Mouse (Mus musculus) neural tube, embryonic 14.5 days (tissue): ENCODE results near the gene Rnf227. TPM values are rescaled to one million over a fixed set of nuclear protein-coding genes. Genes with fewer than 3 reads are reported as not detected.
A peak's percentile ranks its signal among the peaks of the same experiment; 100 is the strongest.

Source experiments
- ATAC-seq: fragments of 200-750 bp; cut with Nextera tagmentation; 2 replicates; pipeline ENCODE4 v1.8.0; 2017; ENCODE audit warnings: low read depth, mild to moderate bottlenecking, moderate TSS enrichment, moderate library complexity
- H3K27ac ChIP-seq: fragments of 300-500 bp; sonication (generic); 2 replicates; pipeline ENCODE4 v1.5.1; 2014; ENCODE audit warnings: low read depth, mild to moderate bottlenecking, control low read depth, low read length, moderate library complexity, mixed read lengths
- H3K27me3 ChIP-seq: fragments of 300-500 bp; sonication (generic); 2 replicates; pipeline ENCODE4 v1.6.1; 2014; ENCODE audit warnings: low read length; ENCODE audit not compliant: control insufficient read depth, insufficient read depth
- H3K36me3 ChIP-seq: fragments of 300-500 bp; sonication (generic); 2 replicates; pipeline ENCODE4 v1.6.1; 2014; ENCODE audit warnings: low read length, mixed read lengths; ENCODE audit not compliant: control insufficient read depth, insufficient read depth
- H3K4me1 ChIP-seq: fragments of 300-500 bp; sonication (generic); 2 replicates; pipeline ENCODE4 v1.6.1; 2014; ENCODE audit warnings: low read length; ENCODE audit not compliant: control insufficient read depth, insufficient read depth
- H3K4me2 ChIP-seq: fragments of 300-500 bp; sonication (generic); 2 replicates; pipeline ENCODE4 v1.6.1; 2014; ENCODE audit warnings: mild to moderate bottlenecking, low read depth, low read length, control low read depth
- H3K4me3 ChIP-seq: fragments of 300-500 bp; sonication (generic); 2 replicates; pipeline ENCODE4 v1.5.1; 2014; ENCODE audit warnings: low read depth, low read length, control low read depth, mixed read lengths
- H3K9ac ChIP-seq: fragments of 300-500 bp; sonication (generic); replicated peaks from 2 replicates; pipeline ENCODE4 v1.6.1; 2014; ENCODE audit warnings: low read depth, mild to moderate bottlenecking, control low read depth, low read length, mixed read lengths
- H3K9me3 ChIP-seq: fragments of 300-500 bp; sonication (generic); 2 replicates; pipeline ENCODE4 v1.6.1; 2016; ENCODE audit warnings: low read length; ENCODE audit not compliant: control insufficient read depth
- WGBS: fragments of 180-500 bp; shearing (Covaris S2); extraction: QIAGEN DNeasy Blood & Tissue Kit; methylation state at CpG from one replicate; pipeline ENCODE4 v1.1.7; 2014; 5-methylcytosine and 5-hydroxymethylcytosine counted together
- polyA plus RNA-seq: library from polyadenylated mRNA; unstranded; fragments of >200 nt; fragmentation: Nextera tagmentation; extraction: Ambion mirVana; gene quantifications from 2 replicates; pipeline ENCODE4 v1.2.1, GENCODE M21; 2014

Rnf227 gene
- polyA plus RNA-seq, 1 experiment from 2014 or later: 260 TPM

DNA sequence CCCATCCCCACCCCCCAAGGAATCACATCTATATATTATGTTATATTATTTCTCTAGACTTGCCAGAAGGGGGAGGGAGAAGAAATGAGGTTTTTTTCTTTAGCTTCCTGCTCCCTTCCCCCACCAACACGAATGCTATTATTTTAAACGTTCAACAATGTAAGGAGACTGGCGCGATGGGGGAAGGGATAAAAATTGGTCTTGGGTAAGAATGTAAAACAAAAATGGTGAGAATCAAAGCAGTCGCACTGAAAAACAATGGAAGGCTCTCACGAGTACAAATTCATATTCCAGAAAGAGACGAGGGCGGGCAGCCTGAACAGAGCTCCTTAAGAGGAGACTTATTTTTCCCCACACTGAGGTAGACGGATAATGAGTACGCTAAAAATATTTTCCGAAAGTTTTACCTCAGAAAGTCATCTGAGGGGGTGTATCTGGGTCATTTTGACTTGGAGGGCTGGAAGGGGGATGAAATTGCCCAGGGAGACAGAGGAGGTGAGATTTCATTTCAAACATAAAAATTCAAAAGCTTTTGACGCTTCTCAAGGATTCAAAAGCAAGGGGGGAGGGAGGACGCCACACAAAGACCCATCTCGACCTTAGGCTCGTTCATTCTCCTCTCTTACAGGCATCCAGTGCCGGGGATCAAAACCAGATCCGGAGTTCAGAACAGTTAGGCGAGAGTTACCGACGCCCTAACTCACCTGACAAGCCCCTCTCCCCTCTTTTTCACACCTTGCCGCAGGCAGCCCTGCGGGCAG is 26.8 kb downstream of the Rnf227 start:
- H3K36me3 ChIP-seq: peaks cover 14% of the 10 kb centered on the region
- no peaks in the 10 kb centered on the region for H3K9me3 ChIP-seq
- H3K9ac ChIP-seq: peak overlapping the region; percentile 100
- peak overlapping the region; percentile 100 for H3K27ac ChIP-seq
- H3K27me3 ChIP-seq: no peaks in the 10 kb centered on the region
- no peak for ATAC-seq
- peaks cover 51% of the 10 kb centered on the region for H3K4me1 ChIP-seq
- WGBS: under 1% methylated on average over 22 of the region's 22 CpGs
- H3K4me3 ChIP-seq: peak overlapping the region; percentile 85
- peak overlapping the region; percentile 98 for H3K4me2 ChIP-seq

GRCm38 (mm10) chr11:69367616-69368355 is 27.5 kb downstream of the Rnf227 start:
- WGBS: under 1% methylated on average over 22 of the region's 22 CpGs
- peak overlapping the region; percentile 98 for H3K4me2 ChIP-seq
- no peak for ATAC-seq
- peaks cover 56% of the 10 kb centered on the region for H3K4me1 ChIP-seq
- H3K4me3 ChIP-seq: peak overlapping the region; percentile 85
- peaks cover 8% of the 10 kb centered on the region; the same call in 1 of the 2 replicates for H3K36me3 ChIP-seq
- H3K27me3 ChIP-seq: no peaks in the 10 kb centered on the region
- H3K9ac ChIP-seq: peak overlapping the region; percentile 100
- H3K27ac ChIP-seq: peak overlapping the region; percentile 100
- H3K9me3 ChIP-seq: no peaks in the 10 kb centered on the region

- H3K4me2 ChIP-seq: peak overlapping the region; percentile 98
- peak overlapping the region; percentile 100 for H3K9ac ChIP-seq
- H3K4me1 ChIP-seq: peaks cover 57% of the 10 kb centered on the region
- no peak for ATAC-seq
- peak overlapping the region; percentile 100 for H3K27ac ChIP-seq
- no peaks in the 10 kb centered on the region for H3K27me3 ChIP-seq
- H3K4me3 ChIP-seq: peak overlapping the region; percentile 85
- H3K36me3 ChIP-seq: 0 out of 2 replicates have a peak, but pooled peaks cover 3% of the 10 kb centered on the region
- H3K9me3 ChIP-seq: no peaks in the 10 kb centered on the region
- WGBS: under 1% methylated on average over 63 of the region's 106 CpGs
These were observed 28.3 kb downstream of the Rnf227 start for GRCm38 (mm10) chr11:69368356-69369214.

- 0% methylated on average over 17 of the region's 34 CpGs for WGBS
These were observed 29.1 kb downstream of the Rnf227 start, which contains the start of gene Chd3 for GRCm38 (mm10) chr11:69369215-69369989. Gene Chd3 (minus strand): TSS chr11:69369406.

DNA sequence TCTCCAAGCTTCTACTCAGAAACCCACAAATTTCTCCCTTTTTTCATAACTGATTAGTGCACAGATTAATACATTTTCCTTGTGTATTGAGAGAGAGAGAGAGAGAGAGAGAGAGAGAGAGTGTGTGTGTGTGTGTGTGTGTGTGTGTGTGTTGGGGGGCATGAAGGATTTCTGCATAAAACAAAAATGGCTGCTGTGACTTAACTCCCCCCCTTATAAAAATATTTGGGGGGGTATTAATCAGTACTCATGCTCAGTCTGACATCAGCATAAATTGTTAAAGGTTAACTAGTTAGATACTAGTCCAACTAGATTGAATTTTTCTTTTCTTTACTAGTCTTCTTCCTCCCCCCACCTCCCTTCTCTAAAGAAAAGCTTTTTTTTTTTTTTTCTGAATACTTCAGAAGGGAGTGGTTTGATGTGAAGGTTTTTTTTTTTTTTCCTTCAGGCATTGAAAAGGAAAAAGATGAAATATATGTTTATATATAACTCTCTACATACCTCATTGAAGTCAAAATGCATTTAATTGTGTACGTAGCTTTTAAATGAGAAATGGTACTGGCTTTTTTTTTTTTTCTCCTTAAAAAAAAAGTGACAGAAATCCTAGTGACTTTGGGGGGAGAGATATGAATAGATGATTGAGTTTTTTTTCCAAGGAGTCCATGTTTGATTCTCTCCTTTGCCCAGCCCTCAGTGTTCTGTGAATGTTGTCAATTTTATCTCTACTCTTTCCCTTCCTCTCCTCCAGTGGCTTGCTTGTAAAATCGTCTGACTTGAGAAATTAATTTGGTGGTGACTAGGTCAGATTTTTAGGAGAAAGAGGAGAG is 29.9 kb downstream of the Rnf227 start:
- H3K4me2 ChIP-seq: peak overlapping the region; percentile 98
- H3K27me3 ChIP-seq: no peaks in the 10 kb centered on the region
- no peak for ATAC-seq
- H3K4me1 ChIP-seq: peaks cover 44% of the 10 kb centered on the region
- peak overlapping the region; percentile 100 for H3K9ac ChIP-seq
- peak overlapping the region; percentile 100 for H3K27ac ChIP-seq
- H3K4me3 ChIP-seq: peak overlapping the region; percentile 85; the same call in 1 of the 2 replicates
- H3K36me3 ChIP-seq: 0 out of 2 replicates have a peak, but pooled peaks cover 3% of the 10 kb centered on the region
- H3K9me3 ChIP-seq: no peaks in the 10 kb centered on the region
- 16% methylated on average over 2 of the region's 2 CpGs for WGBS

More at GRCm38 (mm10) chr11:69369215-69369989, 29.1 kb downstream of the Rnf227 start, which contains the start of gene Chd3:
- Histone ChIP-seq H3K4me2 (peak within 1 kb of the TSS; percentile 98), H3K27ac (peak within 1 kb of the TSS; percentile 100), H3K4me1 (peaks cover 52% of the 10 kb centered on the region), H3K9me3 (no peaks in the 10 kb centered on the region), H3K4me3 (peak within 1 kb of the TSS; percentile 85), H3K9ac (peak within 1 kb of the TSS; percentile 100), H3K36me3 (0 out of 2 replicates have a peak, but pooled peaks cover 3% of the 10 kb centered on the region), H3K27me3 (no peaks in the 10 kb centered on the region)
- no peak for ATAC-seq

GRCm38 (mm10) chr11:69370817-69371215 is 30.6 kb downstream of the Rnf227 start:
- Histone ChIP-seq H3K4me1 (peaks cover 38% of the 10 kb centered on the region), H3K27ac (peak overlapping the region; percentile 64), H3K4me2 (peak overlapping the region; percentile 34), H3K9me3 (no peaks in the 10 kb centered on the region), H3K4me3 (peak overlapping the region; percentile 6; the same call in 1 of the 2 replicates), H3K9ac (no peak overlapping the region), H3K36me3 (0 out of 2 replicates have a peak, but pooled peaks cover 3% of the 10 kb centered on the region), H3K27me3 (no peaks in the 10 kb centered on the region)
- 12% methylated on average over 9 of the region's 9 CpGs for WGBS
- ATAC-seq: no peak

- H3K4me3 ChIP-seq: no peak overlapping the region; the same call in 1 of the 2 replicates
- H3K36me3 ChIP-seq: 0 out of 2 replicates have a peak, but pooled peaks cover 3% of the 10 kb centered on the region
- no peaks in the 10 kb centered on the region for H3K27me3 ChIP-seq
- H3K27ac ChIP-seq: peak overlapping the region; percentile 64
- H3K9me3 ChIP-seq: no peaks in the 10 kb centered on the region
- no peak overlapping the region for H3K9ac ChIP-seq
- peaks cover 34% of the 10 kb centered on the region for H3K4me1 ChIP-seq
- no peak for ATAC-seq
- WGBS: 9% methylated on average over 12 of the region's 12 CpGs
- peak overlapping the region; percentile 34; the same call in 1 of the 2 replicates for H3K4me2 ChIP-seq
These were observed 31.3 kb downstream of the Rnf227 start for GRCm38 (mm10) chr11:69371601-69372000.
